Mouse (Mus musculus) kidney, adult 8-10 months (tissue): ENCODE data around the gene Mdfic.

Source experiments
- DNase-seq, 2 experiments: peaks; one replicate each; pipeline ENCODE4 v3.0.0; 2022

Gene Mdfic

DNA sequence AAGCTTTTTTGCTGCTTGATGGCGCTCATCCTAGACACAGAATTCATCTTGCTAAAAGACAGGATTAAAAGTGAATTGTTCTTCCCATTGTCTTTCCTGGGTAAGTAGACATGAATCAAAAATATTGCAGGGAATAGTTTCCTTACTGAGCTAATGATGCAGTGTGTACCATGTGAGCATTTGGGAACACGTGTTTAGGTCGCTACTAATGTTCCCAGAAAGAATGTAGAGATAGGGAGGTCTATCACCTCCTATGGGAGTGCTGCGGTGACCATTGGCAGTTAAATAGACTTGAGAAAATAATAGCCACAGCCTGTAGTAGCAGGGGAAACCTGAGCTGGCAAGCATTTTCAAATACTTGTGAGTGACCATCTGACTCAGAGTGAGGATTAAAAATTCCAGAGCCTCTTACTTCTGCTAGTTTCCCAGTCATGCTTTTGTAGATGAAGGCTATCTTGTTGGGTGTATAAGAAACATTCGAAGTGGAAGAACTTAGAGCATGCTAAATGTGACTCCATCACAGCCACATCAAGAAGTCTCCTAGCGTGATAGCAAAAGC lies 22.2 kb downstream of the Mdfic start:
- no peak for DNase-seq

DNA sequence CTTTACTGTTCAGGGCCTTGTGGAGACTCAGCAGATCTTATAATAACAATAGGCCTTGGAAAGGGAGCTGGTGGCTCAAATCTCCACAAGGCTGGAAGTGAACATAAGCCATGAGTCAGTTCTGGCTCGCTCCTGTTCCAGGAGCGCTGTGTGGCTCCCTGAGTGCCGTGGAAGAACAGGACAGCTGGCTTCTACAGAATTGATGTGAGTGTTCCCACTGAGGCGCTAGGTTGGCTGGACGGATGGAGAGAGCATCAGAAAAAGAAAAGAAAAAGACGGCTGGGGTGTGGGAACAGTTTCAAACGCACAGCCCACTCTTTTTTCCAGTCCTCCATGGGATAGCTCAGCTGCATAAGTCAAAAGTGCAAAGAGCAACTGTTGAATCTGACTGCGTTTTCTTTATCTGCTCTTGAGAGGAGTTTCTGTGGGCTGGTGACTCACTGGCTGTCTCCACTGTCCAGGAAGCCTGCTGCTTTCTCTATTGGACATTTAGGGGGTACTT lies 22.9 kb downstream of the Mdfic start:
- no peak for DNase-seq

DNA sequence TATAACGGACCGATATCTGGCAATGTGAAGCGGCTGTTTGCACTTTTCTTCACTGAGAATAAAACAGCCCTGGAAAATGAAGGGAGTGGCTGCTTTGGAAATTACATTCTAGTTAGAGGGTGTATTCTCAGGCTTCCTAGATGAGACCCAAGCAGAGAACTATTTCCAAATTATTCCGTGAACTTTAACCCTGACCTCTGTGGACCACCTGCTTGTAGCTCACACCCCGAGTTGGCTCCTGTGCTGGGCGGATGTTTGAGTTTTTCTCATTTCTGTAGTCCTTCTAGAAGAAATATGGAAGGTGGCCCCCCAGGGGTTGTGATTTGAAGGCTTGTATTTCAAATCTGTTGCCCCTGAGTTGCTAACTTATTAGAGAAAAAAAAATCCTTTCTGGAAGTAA lies 23.3 kb downstream of the Mdfic start:
- DNase-seq: no peak

DNA sequence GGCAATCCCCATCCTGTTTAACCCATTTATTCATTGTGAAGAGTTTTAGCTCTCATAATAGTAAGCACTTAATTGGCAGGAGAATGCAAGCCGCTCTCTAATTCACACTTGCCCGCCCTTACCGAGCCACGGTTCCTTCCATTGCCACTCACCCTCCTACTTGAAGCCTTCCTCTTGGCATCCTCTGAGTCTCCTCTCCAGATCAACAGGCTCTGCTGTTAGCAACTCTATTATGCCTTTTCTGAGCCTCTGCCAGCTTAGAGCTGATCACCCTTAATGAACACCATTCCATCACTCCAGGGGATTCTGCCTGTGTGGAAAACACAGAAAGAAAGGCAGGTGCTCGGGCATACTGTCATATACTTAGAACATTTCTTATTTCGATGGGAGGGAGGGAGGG lies 24.9 kb downstream of the Mdfic start:
- no peak for DNase-seq

DNA sequence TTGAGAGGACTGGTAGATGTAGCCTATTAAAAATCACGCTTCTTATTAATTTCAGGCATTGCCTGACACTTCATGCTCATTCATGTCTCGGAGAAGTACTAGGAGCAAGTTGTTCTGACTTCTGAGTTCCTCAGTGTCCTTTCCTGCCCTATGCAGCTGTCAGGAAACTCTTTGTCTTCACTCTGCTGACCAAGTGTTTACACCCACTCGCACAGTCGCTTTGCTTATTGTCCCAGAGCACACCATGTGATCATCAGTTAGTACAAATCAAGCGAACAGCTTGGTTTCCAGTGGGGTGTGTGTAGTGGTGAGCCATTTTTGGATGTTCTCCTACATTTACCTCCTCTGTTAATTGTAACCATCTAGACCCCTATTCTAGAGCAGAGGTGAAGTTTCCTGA lies 25.4 kb downstream of the Mdfic start:
- peak in 1 of 2 experiments; percentile 15 for DNase-seq

DNA sequence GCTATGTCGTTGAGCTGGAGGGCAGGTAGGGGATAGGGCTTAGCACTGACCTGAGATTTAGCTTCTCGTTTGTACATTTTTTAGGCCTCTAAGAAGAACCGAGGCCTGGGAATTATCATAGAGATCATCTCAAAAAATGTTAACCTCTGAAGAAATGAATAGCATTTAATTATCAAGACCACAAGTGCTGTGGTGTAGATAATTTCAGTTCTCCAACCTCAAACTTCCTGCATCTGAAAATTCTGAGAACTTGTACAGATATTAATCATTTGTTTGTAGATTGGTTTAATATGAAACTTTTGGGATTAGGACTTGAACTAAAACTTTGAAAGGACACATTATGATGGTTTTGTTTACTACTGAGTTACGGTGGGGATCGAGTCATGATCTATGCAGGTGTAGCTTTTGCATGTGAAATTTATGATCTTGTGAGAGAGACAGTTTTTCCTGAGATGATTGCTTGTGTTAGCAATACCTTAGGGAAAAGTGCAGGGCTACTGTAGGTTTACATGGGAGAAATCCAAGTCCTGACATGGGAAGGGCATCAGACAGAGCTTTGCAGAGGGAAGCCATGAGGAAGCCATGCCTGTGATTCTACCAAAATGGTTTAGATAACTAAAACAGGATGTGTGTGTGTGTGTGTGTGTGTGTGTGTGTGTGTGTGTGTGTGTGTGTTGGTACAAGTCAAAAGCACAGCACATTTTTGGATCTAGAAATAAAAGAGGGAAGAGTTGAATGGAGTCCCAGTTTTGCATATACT lies 27.1 kb downstream of the Mdfic start:
- DNase-seq: no peak

DNA sequence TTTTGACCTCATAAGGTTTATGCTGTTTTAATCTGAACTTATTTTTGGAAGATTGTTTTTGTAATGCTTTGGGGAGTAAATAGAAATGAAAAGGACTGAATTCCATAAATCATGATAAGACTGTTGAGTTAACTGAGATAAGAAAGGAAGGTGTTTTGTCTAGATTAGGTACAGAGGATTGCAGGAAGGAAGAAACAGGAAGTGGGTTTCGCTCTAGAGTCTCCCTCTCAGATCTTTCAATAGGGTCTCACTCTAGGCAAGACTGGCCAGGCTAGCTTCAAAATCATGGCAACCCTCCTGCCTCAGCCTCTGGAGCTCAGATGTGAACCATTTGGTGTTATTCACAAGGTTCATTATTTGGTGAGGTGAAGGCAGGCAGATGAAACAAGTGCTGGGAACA lies 27.8 kb downstream of the Mdfic start:
- no peak for DNase-seq

DNA sequence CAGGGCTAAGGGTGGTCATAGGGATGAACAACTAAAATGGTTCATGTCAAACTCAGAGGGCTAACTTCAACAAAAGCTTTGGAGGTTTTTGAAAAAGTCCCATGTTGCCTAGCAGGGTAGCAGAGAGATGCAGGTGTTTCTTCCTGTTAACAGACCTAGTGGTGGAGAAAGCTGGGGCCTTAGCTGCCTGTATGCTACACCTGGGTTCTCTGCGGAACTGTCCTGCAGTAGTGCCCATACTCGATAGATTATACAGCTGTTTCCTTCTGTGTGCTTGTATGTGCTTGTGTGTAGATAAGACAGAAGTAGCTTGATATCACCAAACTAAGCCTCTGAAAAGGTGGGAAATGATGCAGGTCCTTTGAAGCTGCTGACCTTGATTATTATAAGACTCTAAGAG lies 28.5 kb downstream of the Mdfic start:
- no peak for DNase-seq

DNA sequence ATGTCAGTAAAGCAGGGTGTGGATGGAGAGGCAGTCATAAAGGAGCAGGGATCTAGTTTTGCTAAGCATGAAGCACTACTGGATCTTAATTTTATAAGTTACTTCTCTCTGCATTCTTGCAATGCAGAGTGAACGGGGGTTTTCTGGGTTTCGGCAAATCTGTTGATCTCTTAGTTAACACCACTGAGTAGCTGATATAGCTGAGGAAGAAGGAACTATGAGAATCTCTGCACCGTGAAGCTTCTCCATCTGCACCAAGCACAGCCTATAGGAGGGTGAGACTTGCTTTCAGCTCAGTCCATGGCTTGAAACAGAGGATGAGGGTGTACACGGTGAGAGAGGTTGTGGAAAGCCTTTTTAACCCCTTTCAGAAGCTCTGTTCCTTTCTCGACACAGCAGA lies 29.6 kb downstream of the Mdfic start:
- DNase-seq: no peak

DNA sequence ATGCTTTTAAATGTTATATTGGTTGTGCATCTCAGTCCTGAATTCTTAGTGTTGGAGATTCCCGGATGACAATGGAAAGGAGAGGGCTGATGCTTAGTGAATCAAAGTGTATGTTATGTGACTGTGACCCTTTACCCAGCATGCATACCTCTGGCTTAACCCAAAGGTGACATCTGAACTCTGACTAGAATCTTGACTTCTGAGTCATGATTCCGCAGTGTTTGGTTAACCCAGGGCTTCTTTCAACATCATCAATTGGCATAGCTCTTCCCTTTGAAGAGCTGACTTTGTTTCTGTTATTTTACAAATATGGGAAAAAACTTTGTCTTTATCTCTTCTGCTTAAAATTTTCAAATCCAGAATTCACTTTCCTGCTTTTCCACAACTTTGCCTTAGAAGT lies 30.9 kb downstream of the Mdfic start:
- no peak for DNase-seq

DNA sequence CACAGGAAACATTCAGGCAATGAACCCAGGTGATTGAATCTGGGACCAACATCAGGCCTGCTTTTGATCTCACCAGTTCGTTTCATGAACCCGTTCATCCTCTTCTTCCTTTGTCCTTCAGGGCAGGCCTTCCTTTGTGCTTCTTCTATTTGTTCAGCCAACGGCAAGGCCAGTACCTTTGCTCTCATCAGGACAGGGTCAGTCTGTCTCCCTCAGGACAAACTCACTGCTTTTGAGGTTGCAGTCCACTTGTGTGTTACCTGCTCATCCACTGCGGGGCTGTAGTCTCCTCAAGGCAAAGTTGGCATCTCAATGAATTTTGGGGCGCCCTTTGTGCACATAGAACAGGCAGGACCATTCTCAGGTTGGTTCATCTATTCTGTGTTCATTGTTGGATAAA lies 31.7 kb downstream of the Mdfic start:
- no peak for DNase-seq

DNA sequence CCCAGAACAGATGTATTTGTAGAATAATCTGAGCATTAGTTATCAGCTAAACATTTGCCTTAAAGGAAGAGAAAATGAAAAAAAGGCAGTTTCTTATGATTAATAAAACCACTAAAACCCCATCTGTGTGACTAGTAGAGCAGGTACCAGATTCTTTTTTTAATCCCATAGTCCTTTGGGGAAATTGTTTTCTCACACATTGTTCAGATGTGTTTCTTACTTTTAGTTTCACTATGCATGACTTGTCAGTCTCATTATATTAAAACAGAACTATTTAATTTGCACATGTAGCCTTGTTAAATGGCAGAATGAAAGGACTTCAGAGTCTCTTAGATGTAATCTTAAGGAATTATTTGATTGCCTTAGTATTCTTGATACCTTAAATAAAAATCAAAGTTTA lies 32.7 kb downstream of the Mdfic start:
- DNase-seq: no peak

DNA sequence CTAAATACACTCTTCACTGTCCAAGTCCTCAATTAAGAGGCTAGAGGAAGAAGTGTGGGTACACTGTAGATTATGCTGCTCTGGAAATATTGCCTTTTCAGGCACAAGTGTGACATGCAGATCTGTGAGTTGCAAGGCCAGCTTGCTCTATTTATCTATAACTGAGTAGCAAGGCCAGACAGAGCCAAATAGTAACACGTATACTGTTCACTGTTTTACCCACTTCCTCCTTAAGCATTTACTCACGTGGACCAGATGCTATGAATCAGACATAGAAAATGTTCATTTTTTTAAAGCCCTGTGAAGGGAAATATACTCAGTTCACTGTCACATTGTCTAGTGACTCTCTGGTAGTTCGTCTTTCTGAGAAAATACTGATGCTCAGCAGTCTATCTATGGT lies 37.9 kb downstream of the Mdfic start:
- no peak for DNase-seq

DNA sequence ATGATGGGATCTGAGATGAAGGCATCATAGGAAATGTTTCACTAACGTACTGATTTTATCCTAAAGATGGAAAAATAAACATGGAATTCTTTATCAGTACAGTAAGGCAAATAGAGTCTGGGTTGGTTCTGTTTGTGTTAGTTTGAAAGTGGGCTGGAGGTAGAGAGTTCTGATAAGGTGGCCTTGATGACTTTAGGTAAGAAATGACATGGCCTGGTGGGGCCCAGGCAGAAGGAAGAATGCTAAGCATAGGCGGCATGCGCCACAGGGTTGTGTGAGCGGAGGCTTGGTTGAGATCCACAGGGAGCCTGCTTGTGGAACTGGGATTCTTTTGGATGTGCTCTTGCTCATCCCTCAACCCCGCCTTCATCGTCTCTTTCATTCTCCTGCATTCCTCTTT lies 40.3 kb downstream of the Mdfic start:
- DNase-seq: no peak

DNA sequence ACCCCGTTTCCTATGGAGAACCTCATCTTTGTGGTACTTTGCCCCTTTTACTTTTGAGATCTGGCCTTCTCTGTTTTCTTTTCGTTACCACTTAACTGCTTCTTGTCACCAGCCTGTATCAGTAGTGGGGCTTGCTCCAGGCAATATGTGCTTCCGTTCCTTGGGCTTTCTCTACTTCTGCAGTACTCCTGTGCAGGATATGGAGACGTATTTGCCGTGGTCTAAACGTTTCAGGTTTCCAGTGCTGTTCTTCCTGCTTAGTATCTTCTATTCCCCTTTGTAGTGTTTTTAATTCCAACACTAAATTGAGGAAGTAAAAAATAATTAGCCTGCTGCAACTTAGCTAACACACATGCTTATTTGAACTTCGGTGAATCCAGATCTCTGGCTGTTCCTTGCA lies 43.6 kb downstream of the Mdfic start:
- no peak for DNase-seq

DNA sequence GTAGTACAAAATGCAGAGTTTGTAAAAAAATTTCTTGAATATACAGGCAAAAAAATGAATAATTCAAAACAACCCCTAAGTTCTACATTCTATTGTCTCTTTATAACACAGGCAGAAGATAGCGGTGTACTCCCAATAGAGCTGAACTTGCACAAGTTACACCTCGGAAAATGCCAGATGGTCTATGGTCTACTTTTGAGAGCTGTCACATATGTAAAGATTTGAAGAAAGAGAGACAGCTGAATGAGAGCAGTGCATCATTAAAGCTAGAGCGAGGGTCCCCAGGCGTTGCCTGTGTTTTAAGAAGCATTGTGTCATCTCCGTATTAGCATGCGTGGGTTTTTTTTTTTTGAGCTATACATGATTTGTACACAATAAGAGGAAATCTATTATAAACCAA lies 47.0 kb downstream of the Mdfic start:
- DNase-seq: no peak

DNA sequence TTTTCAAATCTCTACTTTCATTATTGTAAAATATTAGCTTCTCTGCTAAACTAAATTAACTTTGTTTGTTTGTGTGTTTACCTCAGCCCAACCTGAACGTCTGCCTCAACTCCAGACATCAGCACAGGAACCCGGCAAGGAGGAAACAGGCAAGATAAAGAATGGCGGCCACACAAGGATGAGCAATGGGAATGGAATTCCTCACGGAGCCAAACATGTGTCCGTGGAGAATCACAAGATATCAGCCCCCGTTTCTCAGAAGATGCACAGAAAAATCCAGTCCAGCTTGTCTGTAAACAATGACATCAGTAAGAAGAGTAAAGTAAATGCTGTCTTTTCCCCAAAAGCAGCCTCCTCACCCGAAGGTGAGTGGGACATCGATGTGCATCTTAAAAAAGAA lies 49.7 kb downstream of the Mdfic start:
- DNase-seq: no peak

DNA sequence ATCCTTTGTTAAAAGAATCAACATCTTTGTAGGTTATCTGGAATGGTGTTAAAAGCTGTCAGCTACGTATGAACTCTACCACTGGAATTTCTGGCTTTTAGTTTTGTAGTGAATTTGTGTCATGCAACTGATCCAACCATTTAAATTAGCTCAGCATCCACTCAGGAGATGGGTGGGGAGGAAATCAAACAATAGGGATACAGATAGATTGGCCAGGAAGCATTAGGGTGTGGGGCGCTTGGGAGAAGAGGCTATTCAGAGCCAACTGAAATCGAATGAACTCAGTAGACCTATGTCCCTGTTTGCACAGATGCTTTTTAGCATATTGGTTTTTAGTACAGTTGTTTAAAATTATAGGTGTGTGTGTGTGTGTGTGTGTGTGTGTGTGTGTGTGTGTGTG lies 56.6 kb downstream of the Mdfic start:
- DNase-seq: peak; percentile 7 to 34

DNA sequence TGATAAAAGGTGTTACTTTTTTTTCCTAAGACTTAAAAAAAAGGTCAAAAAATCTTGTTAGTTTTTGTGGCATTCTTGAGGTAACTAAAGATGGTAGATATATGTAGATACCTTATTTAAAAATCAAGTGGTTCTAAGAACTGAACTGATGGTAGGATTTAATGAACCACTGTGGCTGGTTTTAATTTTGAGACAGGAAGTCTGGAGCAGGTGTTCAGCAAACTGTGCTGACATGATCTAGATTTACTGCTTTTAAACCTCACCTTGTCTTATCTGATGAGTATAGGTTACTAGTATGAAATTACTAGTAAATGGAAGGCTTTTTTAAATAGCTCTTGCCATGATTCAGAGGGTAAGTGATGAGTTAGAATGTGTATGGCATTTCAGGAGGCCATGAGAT lies 59.7 kb downstream of the Mdfic start:
- DNase-seq: no peak

DNA sequence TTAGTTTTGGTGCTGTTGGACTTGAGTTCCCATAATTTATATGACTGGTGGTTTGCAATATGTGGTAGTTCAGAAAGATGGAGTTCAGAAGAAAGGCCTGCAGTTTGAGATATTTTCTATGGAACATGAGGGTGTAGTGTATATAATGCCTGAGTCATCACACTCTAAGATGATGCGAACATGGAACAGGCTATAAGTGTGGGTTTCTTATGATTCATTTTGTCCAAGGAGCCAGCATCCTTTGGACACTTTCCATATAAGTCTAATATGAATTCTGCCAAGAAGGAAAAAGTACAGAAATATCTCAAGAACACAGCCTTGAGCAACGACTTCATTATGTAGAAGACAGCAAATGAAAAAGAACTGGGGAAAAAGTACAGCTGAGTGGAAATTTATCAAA lies 60.2 kb downstream of the Mdfic start:
- DNase-seq: no peak

DNA sequence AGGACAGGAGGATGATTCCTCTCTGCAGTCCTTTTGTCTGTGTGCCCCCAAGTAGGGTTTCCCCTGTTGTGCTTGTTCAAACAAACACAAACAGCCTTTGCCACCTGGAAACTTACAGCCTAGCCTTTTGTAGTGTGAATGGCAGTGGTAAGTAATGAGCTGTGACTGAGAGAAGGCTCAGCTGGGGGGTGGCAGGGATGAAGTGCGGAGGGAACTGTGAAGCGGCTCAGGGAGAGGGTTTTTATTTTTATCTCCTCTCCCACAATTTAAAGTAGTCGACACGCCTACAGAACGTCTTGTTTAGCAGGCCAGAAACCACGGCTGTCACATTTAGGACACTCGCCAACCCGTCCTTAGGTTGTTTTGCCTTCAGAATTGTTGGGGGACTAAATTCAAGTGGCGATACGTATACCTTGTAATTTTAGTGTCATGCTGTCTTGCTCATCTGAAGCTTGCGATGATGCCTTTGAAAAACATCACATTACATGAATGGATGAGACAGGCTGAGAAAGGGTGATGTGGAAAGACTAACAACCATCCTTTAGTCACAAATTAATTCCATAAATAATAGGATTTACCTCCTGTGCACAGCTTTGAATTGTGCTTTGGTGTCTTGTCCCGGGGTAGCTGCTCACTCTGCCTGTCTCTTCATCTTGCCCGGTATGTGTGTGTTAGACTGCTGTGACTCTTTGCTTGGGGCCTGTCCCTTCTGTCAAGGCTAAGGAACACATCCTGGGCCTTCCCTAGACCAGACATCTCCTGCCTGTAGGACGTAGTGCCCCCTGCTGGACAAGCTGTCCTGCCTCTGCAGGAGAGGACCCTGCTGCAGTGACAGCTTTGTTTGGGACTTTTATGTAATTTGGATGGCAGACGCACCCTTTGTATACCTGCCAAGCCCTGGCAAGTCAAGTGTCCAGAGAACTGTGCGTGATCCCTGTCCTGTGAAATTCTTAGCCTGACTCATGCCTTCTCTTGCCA lies 69.4 kb downstream of the Mdfic start:
- DNase-seq: peak; percentile 57 to 74

DNA sequence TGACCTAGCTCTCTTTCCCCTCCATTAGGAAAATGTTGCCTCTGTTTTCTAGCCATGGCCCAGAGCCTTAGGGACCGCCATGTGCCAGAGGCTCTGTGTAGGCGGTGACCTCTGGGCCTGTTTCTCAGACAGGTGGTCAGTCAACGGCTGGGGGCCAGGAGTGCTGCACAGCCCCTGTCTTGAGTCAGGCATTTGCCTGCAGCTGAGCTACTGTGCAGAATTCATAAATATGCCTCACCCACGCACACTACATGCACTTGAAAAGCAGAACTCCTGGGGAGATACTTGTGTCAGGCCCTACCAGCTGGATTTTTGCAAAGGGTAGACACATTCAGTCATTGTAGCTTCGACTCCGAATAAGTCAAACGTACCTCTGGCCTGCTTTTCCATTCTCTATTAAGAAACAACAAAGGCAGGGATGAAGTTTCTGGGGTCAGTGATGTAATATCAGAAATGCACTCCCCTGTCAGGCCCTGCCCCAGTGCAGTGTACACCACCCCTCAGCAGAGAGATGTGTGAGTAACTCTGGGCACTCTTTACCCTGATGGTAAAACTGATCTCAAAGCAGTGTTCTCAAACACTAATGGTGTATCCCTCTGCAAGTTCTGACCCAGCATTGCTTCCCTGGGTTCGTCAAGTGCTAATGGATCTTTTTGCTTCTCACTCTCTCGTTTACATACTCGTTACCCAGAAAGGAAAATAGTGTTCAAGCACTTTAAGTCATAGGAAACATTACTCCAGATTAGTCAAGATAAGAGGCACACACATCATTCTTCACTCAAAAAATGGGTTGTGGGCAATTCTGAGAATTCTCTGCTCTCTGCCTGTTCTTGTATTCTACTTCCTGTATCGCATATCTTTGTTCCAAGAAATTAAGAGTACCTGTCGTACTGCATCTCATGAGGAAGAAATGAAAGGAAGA lies 72.5 kb downstream of the Mdfic start:
- DNase-seq: no peak
